Mouse (Mus musculus) small intestine, adult 2 months (tissue): Measurements from ENCODE around the gene Utp3. TPM values are rescaled to one million over a fixed set of nuclear protein-coding genes. Genes with fewer than 3 reads are reported as not detected.

ENCODE experiments used
- H3K27ac ChIP-seq: fragments of 200-500 bp; 2 replicates; pipeline ENCODE4 v1.5.1; 2012; ENCODE audit warnings: low read depth, low read length, control low read depth, inconsistent platforms; ENCODE audit not compliant: insufficient read depth
- H3K27me3 ChIP-seq: fragments of 200-500 bp; 2 replicates; pipeline ENCODE4 v1.6.1; 2012; ENCODE audit warnings: mild to moderate bottlenecking, moderate library complexity, low read length, inconsistent platforms; ENCODE audit not compliant: control insufficient read depth, insufficient read depth
- H3K36me3 ChIP-seq: fragments of 200-500 bp; 2 replicates; pipeline ENCODE4 v1.6.1; 2012; ENCODE audit warnings: mild to moderate bottlenecking, low read length, control low read depth, inconsistent platforms; ENCODE audit not compliant: control insufficient read depth, insufficient read depth
- H3K4me1 ChIP-seq: fragments of 200-500 bp; 2 replicates; pipeline ENCODE4 v1.6.1; 2012; ENCODE audit warnings: low read length, inconsistent platforms, mixed read lengths; ENCODE audit not compliant: control insufficient read depth, insufficient read depth, insufficient read length
- H3K4me3 ChIP-seq: fragments of 200-500 bp; 2 replicates; pipeline ENCODE4 v1.5.1; 2012; ENCODE audit warnings: low read depth, mild to moderate bottlenecking, control low read depth, inconsistent platforms, low read length, moderate library complexity
- CTCF ChIP-seq: fragments of 200-500 bp; IDR thresholded peaks from 2 replicates; pipeline ENCODE4 v1.5.1; 2012; ENCODE audit warnings: low read depth, mild to moderate bottlenecking, control low read depth, inconsistent platforms, low read length, moderate library complexity, mixed read lengths; ENCODE audit not compliant: insufficient replicate concordance, insufficient read length; ENCODE audit errors: extremely low read depth
- POLR2A ChIP-seq: fragments of 200-500 bp; IDR thresholded peaks from 2 replicates; pipeline ENCODE4 v1.6.1; 2012; ENCODE audit warnings: low read depth, mild to moderate bottlenecking, control low read depth, inconsistent platforms, low read length, moderate library complexity
- WGBS: fragments of 180-500 bp; shearing (Covaris S2); methylation state at CpG from one replicate; pipeline ENCODE4 v1.1.7; 2018; 5-methylcytosine and 5-hydroxymethylcytosine counted together
- polyA plus RNA-seq: library from polyadenylated mRNA; depleted of rRNA; stranded (reverse); fragments of >200 nt; gene quantifications from 2 replicates; pipeline ENCODE4 v1.2.3, GENCODE M21; 2012

The Utp3 gene
- polyA plus RNA-seq, 1 experiment, result 6.6 TPM

- Histone ChIP-seq H3K4me3 (no peak overlapping the region), H3K4me1 (no peaks in the 10 kb centered on the region; the same call in 1 of the 2 replicates), H3K36me3 (no peaks in the 10 kb centered on the region), H3K27ac (no peak overlapping the region), H3K27me3 (no peaks in the 10 kb centered on the region)
- TF ChIP-seq CTCF (no peak), POLR2A (no peak)
- WGBS, result 67% methylated on average over 8 of the region's 8 CpGs
These were observed 8.9 kb downstream of the Utp3 start for GRCm38 (mm10) chr5:88562863-88563780.

- Histone ChIP-seq H3K27ac (peak within 1 kb of the TSS; percentile 85), H3K4me1 (no peaks in the 10 kb centered on the region; the same call in 1 of the 2 replicates), H3K27me3 (no peaks in the 10 kb centered on the region), H3K4me3 (peak within 1 kb of the TSS; percentile 98), H3K36me3 (no peaks in the 10 kb centered on the region)
- TF ChIP-seq POLR2A (peak; percentile 56; the same call in 1 of the 2 replicates), CTCF (peak; percentile 50; the same call in 1 of the 2 replicates)
- 3% methylated on average over 68 of the region's 71 CpGs for WGBS
These were observed 10.4 kb downstream of the Utp3 start, which contains the start of gene Rufy3 for GRCm38 (mm10) chr5:88564501-88565147. TSS of gene Rufy3 (plus strand) at chr5:88565040.

DNA sequence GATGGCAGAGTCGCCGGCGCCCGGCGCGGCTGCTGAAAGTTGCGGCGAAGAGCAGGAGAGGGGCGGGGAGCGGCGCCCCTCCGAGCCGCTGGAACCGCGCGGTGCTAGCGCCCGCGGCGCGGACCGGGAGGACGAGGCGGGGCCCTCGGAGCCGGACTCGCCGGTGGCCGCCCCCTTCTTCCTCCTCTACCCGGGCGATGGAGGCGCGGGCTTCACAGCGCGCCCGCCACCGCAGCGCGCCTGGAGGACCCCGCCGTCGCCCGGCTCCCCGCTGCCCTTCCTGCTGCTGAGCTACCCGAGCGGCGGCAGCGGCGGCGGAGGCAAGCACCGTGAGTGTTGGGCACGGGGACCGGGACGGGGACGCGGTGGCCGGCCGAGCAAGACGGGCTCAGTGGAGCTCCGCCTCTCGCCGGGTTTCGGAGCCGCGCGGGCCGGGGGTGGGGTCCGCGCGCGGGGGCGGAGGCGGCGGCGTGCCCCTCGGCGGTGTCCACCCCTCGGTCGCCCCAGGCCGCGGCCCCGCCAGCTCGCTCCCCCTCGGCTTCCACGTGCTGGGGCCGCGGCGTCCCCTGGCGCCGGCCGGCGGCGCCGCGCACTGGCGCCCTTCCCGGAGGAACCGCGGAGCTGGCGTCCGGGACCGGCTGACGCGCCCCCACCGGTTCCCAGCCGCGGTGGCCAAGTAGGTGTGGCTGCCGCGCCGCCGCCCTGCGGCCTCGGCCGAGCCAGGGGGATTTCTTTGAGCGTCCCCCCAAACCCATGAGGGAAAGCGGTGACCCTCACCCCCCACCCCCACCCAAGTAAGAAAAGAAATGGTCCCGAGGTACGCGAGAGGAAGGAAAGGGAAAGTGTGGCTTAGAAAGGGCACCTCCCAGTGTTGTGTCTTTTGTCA, 11.1 kb downstream of the Utp3 start:
- under 1% methylated on average over 118 of the region's 119 CpGs for WGBS
- TF ChIP-seq POLR2A, result no peak
- no peak for TF ChIP-seq CTCF
- peak overlapping the region; percentile 98 for H3K4me3 ChIP-seq
- H3K36me3 ChIP-seq, result no peaks in the 10 kb centered on the region
- peak overlapping the region; percentile 73 for H3K27ac ChIP-seq
- H3K4me1 ChIP-seq, result no peaks in the 10 kb centered on the region; the same call in 1 of the 2 replicates
- H3K27me3 ChIP-seq, result no peaks in the 10 kb centered on the region

DNA sequence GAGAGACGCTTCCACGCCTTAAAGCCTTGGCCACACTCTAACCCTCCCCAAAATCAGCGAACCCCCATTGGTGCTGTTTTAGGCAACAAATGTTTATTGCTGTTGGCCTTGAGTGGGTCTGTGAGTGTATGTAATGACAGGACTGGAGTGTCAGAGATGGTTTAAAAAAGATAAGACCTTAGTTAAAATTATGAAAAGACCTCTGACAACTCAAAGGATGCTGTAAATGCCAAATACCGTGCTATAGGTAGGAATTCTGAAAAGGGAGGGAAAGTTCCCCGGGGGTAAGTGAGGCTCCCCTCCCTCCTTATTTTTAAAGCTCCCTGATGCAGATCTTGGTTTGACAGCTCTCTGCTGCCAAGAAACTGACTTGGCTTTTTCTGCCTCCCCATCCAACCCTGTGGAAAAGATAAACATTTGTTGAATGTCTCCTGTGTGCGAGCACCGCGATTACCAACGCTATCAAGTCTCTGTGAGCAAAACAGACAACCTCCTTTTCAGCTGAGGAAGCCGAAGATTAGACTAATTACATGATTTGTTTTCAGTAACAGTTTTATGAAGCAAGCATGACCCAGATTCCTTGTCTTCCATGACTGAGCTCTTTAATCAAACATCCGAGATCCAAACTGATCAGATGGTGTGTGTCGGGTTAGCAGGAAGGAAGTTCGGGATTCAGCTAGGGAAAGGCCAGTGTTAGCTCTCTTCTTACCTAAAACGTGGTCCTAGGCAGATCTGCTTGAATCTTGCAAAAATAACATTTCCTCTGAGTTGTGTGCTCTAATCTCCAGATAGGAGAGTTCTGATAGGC, 12.0 kb downstream of the Utp3 start:
- Histone ChIP-seq H3K4me3 (peak overlapping the region; percentile 98), H3K36me3 (no peaks in the 10 kb centered on the region), H3K27me3 (no peaks in the 10 kb centered on the region), H3K4me1 (no peaks in the 10 kb centered on the region; the same call in 1 of the 2 replicates), H3K27ac (no peak overlapping the region)
- 7% methylated on average over 14 of the region's 14 CpGs for WGBS
- no peak for TF ChIP-seq POLR2A
- no peak for TF ChIP-seq CTCF

- H3K36me3 ChIP-seq, result no peaks in the 10 kb centered on the region
- H3K4me1 ChIP-seq, result no peaks in the 10 kb centered on the region; the same call in 1 of the 2 replicates
- WGBS, result 61% methylated on average over 3 of the region's 3 CpGs
- no peak overlapping the region for H3K27ac ChIP-seq
- H3K4me3 ChIP-seq, result no peak overlapping the region
- H3K27me3 ChIP-seq, result no peaks in the 10 kb centered on the region
- TF ChIP-seq POLR2A (no peak), CTCF (no peak)
These were observed 15.3 kb downstream of the Utp3 start for GRCm38 (mm10) chr5:88569541-88569940.

- WGBS, result 85% methylated on average over 3 of the region's 3 CpGs
These were observed 20.6 kb downstream of the Utp3 start for GRCm38 (mm10) chr5:88574829-88575228.

More at GRCm38 (mm10) chr5:88574829-88575228, 20.6 kb downstream of the Utp3 start:
- no peak for TF ChIP-seq POLR2A
- TF ChIP-seq CTCF, result no peak
- no peaks in the 10 kb centered on the region for H3K4me1 ChIP-seq
- no peak overlapping the region for H3K27ac ChIP-seq
- no peaks in the 10 kb centered on the region for H3K27me3 ChIP-seq
- H3K4me3 ChIP-seq, result no peak overlapping the region
- no peaks in the 10 kb centered on the region for H3K36me3 ChIP-seq
